Mouse (Mus musculus): ENCODE measurements around the gene Sptbn2. TPM values are rescaled to one million over a fixed set of nuclear protein-coding genes. Genes with fewer than 3 reads are reported as not detected.
"Not testable (repeated sequence)": the region's sequence is repeated elsewhere in the genome, so short reads cannot be mapped to it uniquely, and the experiment has no call there.

Gene Sptbn2
- total RNA-seq, 2 experiments from 2014 or later = 319 to 320 TPM

DNA sequence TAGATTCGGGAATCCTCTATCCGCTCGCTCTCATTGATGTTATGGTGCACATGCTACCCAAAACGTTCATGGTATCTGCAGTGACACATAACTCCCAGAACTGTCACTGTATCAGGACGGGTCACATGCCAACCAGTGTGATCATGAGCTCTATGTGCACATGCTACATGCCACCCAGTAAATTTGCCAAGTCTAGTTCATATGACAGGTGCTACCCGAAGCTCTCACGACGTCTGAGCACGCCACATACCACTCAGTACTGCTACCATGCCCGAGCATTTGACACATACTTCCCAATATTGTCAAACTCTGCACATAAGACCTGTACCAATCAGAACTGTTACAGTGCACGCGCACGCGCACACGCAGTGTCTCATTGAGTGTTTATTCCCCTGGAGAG lies 9.1 kb downstream of the Sptbn2 start:
- DNase-seq = no peak
- intact Hi-C loops (cut with DNase I) = loop anchor here (5.0 kb wide), 1 partner anchor 93 kb away; the partner anchor contains the start of gene Rce1

DNA sequence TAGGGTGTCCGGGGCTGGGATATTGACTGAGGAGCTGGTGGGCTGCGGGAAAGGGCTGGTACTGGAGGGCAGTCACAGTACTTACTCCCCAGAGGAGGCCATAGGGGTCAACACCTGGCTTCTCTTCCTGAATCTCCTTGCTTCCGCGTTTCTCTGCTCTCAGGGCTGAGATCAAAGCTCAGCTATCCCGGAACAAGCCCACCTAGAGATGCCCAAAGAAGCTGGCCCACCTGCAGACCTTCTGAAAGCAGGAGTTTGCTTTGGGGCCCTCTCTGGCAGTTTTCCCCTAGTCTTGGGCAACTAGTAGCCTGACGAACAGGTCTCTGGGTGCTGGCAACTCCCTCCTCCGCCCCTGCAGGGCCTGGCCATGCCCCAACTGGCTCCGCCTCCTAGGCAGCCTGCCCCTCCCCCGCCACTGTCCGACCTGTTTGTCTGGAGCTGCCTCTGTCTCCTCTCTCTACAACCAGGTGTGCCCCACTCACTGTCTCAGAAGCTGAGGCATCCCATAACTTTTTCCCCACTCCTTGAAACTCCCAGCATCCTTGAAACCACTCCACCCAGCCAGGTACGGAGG lies 9.8 kb downstream of the Sptbn2 start:
- intact Hi-C loops (cut with DNase I) = loop anchor here (5.0 kb wide), 1 partner anchor 93 kb away; the partner anchor contains the start of gene Rce1
- no peak for DNase-seq

DNA sequence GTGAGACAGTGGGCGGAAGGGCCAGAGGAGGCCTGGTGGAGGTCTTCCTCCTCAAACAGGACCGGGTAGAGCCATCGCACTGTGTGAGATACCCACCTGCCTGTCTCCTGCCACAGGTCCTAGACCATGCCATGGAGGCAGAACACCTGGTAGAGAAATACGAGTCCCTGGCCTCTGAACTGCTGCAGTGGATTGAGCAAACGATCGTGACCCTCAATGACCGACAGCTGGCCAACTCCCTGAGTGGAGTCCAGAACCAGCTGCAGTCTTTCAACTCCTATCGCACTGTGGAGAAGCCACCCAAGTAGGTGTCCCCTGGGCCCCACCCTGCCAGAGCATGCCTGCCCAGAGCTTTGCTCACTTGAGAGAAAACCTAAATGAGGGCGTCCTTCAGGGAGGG lies 18.2 kb downstream of the Sptbn2 start:
- intact Hi-C loops (cut with DNase I) = no loop called here
- no peak for DNase-seq

DNA sequence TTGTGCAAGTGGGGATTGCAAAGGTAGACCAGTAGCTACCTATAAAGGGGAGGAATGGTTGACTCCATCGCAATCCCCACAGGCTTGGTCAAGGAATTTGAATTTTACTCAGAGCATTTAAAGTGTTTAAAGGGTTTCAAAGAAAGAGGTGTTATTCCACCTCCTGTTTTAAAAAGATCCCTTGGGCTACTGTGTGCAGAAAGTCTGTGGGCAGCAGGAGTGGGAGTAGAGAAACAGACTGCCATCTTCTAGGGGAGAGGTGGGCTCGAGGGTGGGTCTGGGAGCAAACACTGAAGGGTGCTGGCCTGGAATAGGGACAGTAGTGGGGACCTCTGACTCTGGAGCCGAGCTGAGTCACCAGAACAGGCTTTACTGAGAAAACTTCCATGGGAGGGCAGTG lies 22.1 kb downstream of the Sptbn2 start:
- intact Hi-C loops (cut with DNase I) = no loop called here
- no peak for DNase-seq

DNA sequence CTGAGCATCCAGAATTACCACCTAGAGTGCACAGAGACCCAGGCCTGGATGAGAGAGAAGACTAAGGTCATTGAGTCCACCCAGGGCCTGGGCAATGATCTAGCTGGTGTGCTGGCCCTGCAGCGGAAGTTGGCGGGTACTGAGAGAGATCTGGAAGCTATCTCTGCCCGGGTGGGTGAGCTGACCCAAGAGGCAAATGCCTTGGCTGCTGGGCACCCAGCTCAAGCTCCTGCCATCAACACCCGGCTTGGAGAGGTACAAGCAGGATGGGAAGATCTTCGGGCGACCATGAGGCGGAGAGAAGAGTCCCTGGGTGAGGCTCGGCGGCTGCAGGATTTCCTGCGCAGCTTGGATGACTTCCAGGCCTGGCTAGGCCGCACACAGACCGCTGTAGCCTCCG lies 26.9 kb downstream of the Sptbn2 start:
- no peak for DNase-seq
- intact Hi-C loops (cut with DNase I) = no loop called here

DNA sequence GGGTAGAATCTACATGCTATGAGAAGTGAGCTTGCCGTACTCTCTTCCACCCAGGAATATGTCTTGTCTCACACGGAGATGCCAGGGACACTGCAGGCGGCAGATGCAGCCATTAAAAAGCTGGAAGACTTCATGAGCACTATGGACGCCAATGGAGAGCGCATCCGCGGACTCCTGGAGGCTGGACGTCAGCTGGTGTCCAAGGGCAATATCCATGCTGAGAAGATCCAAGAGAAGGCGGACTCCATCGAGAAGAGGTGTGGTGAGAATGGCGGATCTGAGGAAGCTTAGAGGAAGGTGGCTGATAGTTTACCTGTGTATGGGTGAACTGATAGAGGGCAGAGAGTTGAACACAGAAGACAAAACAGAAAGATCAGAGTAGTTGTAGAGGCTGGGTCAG lies 28.1 kb downstream of the Sptbn2 start:
- intact Hi-C loops (cut with DNase I) = no loop called here
- DNase-seq = no peak

DNA sequence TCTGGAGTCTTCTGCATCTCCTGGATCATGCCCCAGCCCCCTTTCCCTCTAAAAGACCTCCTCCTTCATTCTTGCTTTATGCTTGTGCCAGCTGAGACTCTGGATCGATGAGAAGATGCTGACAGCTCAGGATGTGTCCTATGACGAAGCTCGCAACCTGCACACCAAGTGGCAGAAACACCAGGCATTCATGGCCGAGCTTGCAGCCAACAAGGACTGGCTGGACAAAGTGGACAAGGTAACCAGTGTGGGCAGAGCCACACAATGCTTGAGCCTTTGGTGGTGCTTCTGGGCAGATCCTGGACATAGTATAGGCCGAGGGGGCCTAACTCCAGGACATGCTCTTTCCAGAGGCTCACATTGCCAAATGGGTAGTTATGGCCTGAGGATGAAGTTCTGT lies 28.8 kb downstream of the Sptbn2 start:
- intact Hi-C loops (cut with DNase I) = loop anchor here (5.0 kb wide), 2 partner anchors 112 to 242 kb away; partner anchors contain the start of genes 2010003K11Rik and Rce1
- no peak for DNase-seq

DNA sequence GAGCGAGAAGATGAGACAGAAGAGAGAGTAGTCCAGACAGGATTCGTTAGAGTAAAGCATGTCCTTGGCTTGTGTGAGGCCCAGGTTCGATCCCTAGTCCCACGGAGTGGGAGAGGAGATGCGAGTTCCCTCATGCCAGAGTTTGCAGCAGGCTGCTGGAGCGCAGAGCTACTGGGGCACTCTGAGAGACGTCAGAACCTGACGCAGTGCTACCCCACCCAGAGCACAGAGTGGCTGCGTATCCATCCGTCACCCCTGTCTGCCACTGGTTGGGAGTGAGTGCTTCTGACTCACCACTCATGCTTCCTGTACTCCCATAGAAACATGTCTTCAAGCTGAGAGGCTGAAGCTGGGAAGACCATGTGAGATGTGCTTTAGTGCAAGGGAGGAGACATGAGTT lies 30.5 kb downstream of the Sptbn2 start:
- no peak for DNase-seq
- intact Hi-C loops (cut with DNase I) = loop anchor here (5.0 kb wide), 2 partner anchors 114 to 244 kb away; partner anchors contain the start of genes 2010003K11Rik and Rce1

DNA sequence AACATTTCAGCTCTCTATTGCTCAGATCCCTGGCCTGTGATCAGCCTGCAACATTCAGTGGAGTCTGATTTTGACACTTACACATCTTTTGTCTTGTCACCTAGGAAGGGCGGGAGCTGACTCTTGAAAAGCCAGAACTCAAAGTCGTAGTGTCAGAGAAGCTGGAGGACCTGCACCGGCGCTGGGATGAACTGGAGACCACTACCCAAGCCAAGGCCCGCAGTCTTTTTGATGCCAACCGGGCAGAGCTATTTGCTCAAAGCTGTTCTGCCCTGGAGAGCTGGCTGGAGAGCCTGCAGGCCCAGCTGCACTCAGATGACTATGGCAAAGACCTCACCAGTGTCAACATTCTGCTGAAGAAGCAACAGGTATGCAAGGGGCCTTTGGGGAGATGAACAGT lies 31.3 kb downstream of the Sptbn2 start:
- DNase-seq = no peak
- intact Hi-C loops (cut with DNase I) = loop anchor here (5.0 kb wide), 2 partner anchors 115 to 245 kb away; partner anchors contain the start of genes 2010003K11Rik and Rce1

DNA sequence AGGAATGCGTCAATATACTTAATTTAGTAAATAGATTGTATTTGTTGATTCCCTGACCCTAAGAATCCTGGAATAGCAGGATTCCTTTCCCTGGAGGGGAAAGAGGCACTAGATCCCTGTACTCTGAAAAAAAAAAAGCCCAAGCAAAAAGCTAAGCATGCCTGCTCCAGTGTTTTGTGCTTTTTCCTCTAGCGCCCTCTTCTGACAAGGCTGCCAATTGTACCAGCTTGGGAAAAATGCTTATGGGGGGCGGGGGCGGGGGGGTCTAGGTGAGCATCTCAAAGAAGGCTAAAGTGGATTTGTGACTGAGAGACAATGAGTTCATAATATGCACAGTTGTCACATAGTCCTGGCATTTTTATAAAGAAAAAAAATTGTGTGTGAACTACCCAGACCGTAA lies 32.6 kb downstream of the Sptbn2 start:
- DNase-seq = peak; percentile 43
- intact Hi-C loops (cut with DNase I) = loop anchor here (5.0 kb wide), 2 partner anchors 116 to 246 kb away; partner anchors contain the start of genes 2010003K11Rik and Rce1

DNA sequence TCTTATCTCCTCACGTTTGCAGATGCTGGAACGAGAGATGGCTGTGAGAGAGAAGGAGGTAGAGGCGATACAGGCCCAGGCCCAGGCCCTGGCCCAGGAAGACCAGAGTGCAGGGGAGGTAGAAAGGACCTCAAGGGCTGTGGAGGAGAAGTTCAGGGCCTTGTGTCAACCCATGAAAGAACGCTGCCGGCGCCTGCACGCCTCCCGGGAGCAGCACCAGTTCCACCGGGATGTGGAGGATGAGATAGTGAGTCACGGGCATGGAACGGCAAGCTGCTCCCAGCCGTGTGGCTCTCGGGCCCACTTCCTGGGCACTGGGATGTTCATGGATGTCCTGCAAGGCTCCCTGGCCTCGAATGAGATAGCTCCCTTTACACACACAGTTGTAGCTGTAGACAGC lies 33.1 kb downstream of the Sptbn2 start:
- intact Hi-C loops (cut with DNase I) = loop anchor here (5.0 kb wide), 2 partner anchors 117 to 247 kb away; partner anchors contain the start of genes 2010003K11Rik and Rce1
- no peak for DNase-seq

DNA sequence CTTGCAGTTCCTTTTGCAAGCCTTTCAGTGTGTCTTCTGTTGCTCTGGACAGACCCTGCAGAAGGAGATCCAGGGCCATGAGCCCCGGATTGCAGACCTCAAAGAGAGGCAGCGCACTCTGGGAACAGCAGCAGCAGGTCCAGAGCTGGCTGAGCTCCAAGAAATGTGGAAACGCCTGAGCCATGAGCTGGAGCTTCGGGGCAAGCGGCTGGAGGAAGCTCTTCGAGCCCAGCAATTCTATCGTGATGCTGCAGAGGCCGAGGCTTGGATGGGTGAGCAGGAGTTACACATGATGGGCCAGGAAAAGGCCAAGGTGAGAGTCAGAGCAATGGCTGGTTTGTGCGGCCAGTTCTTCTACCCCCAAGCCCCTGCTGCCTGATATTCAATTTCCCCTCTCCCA lies 34.1 kb downstream of the Sptbn2 start:
- intact Hi-C loops (cut with DNase I) = no loop called here
- DNase-seq = peak; percentile 60

DNA sequence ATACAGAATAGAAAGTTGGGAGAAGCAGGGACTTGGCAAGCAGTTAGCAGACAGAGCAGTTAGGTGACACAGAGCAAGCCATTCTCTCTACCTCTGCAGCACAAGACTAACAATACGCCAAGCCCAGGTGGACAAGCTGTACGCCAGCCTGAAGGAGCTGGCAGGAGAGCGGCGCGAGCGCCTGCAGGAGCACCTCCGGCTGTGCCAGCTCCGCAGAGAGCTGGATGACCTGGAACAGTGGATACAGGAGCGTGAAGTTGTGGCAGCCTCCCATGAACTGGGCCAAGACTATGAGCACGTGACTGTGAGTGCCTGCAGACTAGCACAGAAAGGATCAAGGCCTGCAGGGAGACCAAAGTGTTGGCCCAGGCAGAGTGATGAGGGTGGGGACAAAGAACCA lies 34.7 kb downstream of the Sptbn2 start:
- intact Hi-C loops (cut with DNase I) = no loop called here
- no peak for DNase-seq

DNA sequence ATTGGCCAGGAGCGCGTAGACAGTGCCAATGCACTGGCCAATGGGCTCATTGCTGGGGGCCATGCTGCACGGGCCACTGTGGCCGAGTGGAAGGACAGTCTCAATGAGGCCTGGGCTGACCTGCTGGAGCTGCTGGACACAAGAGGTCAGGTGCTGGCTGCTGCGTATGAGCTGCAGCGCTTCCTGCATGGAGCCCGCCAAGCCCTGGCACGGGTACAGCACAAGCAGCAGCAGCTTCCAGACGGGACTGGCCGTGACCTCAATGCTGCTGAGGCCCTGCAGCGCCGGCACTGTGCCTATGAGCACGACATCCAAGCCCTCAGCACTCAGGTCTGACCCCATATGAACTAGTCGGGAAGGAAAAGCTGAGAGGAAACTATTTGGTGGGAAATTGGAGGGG lies 35.6 kb downstream of the Sptbn2 start:
- peak; percentile 68 for DNase-seq
- intact Hi-C loops (cut with DNase I) = no loop called here

DNA sequence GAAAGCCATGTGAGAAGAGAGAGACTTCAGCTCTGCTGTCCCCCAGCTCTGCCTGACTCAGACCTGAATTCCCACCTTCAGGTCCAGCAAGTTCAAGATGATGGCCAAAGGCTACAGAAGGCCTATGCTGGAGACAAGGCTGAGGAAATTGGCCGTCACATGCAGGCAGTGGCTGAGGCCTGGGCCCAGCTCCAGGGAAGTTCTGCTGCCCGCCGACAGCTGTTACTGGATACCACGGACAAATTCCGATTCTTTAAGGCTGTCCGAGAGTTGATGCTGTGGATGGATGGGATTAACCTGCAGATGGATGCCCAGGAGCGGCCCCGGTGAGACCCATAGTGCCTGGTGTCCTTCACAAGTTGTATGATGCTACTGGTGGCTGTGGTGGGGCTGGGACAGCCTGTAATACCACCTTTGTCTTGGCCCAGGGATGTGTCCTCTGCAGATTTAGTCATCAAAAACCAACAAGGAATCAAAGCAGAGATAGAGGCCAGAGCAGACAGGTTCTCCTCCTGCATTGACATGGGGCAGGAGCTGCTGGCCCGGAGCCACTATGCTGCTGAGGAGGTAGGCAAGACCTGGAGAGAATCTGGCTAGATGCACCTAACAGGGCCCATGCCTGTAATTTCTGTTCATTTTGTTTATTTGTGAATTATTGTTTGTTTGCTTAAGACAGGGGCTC lies 36.8 kb downstream of the Sptbn2 start:
- intact Hi-C loops (cut with DNase I) = no loop called here
- DNase-seq = no peak

DNA sequence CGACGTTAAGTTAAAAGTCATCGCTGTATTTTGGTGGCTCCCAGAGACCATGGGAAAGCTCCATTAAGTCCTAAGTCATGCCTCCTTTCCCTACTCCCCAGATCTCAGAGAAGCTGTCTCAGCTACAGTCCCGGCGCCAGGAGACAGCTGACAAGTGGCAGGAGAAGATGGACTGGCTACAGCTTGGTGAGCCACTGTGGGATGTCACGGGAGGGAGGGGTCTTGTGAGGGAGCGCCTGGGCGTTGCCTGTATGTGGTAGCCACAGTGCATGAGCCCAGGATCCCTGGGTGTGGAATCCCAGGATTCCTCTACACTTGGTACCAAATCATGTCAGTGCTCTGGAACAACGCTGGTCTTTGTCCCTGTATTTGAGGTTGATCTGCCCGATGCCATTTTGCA lies 37.5 kb downstream of the Sptbn2 start:
- DNase-seq = no peak
- intact Hi-C loops (cut with DNase I) = no loop called here

DNA sequence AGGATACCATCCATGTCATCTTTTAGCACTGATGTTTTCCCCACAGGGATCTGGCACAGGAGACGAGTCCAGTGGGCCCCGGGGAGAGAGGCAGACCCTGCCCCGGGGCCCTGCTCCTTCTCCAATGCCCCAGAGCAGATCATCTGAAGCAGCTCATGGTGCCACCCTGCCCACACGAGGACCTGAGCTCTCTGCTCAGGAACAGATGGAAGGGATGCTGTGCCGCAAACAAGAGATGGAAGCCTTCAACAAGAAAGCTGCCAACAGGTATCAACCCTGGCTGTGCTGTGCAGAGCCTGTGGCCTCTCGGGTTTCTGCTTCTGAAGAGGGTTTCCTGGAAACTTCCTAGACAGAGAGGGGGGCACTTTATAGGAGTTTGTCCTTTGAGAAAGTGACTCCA lies 39.0 kb downstream of the Sptbn2 start:
- intact Hi-C loops (cut with DNase I) = no loop called here
- no peak for DNase-seq

DNA sequence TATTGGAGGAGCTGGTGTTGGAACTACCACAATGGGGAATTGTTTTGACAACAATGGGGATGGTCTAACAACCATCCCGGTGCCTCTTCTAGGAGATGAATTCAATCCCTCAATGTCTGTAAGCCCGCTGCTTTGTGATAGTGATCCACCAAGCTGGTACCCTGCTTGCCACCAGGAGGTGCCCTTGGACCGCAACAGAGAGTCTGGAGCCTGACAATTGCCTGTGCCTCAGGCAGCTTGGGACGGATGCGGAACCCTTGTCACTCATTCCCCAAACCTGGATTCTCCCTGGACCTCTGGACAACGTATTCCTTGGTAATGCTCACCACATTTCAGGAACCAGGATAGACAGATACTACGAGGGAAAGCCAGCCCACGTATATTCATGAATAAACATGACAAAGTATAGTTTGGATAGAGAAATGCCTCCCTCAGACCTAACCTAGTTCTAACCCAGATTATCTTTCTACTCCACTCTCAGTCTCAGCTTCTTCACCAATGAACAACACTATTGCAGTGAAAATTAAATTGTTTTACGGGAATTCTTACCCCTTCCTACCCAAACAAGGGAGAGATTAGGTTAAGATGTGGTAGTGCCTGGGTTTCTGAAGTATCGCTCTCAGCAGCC lies 44.7 kb downstream of the Sptbn2 start:
- peak; percentile 93 for DNase-seq
- intact Hi-C loops (cut with DNase I) = loop anchor here (5.0 kb wide), 1 partner anchor 152 kb away; the partner anchor contains the start of gene Bbs1

DNA sequence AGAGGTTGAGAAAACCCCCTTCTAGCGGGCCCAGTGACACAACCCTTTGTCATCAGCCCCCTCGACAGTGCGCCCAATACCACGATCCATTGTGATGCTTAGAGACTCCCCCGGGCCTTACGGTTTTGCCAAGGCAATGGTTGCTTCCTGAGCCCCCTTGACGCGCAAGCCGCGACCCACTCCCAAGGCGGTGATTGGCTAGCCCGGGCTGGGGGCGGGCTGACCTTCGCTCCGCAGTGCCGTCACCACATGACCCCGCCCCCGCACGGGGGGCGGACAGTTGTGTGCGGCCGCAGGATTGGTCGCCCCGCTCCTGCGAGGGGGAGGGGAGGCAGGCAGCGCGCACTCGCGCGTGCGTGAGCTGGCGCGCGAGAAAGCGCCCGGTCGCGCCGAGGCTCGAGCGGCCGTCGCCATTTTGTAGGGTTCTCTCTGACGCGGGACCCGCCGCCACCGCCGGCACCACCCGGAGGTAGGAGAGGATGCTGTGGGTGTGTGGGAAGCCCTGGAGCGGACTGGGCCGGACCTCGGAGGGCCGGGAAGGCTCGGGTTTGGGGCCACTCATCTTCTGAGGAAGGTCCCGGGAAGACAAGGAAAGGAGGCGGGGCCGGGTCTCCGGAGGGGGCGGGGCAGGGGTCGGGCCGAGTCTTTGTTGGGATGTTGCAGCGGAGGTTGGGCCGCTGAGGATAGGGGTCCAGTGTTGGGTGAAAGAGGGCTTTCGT lies 45.4 kb downstream of the Sptbn2 start, which contains the start of gene Rbm4b:
Gene Rbm4b, plus strand, starts transcription at position 305 of the 719 bp plus-strand sequence.
- peak; percentile 100 for DNase-seq
- intact Hi-C loops (cut with DNase I) = loop anchor here (5.0 kb wide), 1 partner anchor 151 kb away; the partner anchor contains the start of gene Bbs1

DNA sequence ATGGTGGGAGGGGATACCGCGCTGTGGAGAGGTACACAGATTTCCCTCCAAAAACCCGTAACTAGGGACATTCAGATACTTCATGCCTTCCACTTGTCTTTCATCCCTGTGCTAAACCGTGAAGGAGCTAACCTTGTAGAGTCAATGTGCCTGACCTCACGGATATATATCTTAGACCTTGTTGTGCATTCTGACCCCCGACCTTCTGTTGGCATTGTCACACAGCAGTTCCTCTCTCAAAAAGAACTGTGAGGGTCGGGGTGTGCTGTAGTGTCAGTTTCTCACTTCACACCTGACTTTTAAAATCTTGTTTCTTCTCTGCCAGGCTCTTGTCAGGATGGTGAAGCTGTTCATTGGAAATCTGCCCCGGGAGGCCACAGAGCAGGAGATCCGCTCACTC lies 46.0 kb downstream of the Sptbn2 start:
- intact Hi-C loops (cut with DNase I) = loop anchor here (5.0 kb wide), 1 partner anchor 150 kb away; the partner anchor contains the start of gene Bbs1
- DNase-seq = no peak

DNA sequence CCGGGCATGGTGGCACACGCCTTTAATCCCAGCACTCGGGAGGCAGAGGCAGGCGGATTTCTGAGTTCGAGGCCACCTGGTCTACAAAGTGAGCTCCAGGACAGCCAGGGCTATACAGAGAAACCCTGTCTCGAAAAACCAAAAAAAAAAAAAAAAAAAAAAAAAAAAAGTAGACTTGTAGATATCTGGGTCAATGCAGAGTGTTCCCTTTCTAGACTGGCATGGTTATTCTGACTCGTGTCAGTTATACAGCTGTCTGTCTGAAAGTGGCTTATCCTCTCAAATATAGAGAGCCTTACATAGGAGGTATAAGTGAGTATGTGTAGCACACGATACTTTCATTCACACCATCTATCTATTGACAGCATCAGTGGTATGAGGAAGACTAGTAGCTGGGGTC lies 49.6 kb downstream of the Sptbn2 start:
- DNase-seq; intact Hi-C loops (cut with DNase I): not testable (repeated sequence)
